Mouse (Mus musculus) E14TG2a.4 (cell line): ENCODE results near the gene Klhdc8b.

ENCODE experiments used
- H3K27me3 ChIP-seq: 2 replicates; pipeline ENCODE4 v1.6.1; 2014; ENCODE audit warnings: low read length, control low read depth; ENCODE audit not compliant: insufficient read depth
- H3K36me3 ChIP-seq: 2 replicates; pipeline ENCODE4 v1.6.1; 2014; ENCODE audit warnings: low read length, control low read depth; ENCODE audit not compliant: insufficient read depth
- H3K4me1 ChIP-seq: replicated peaks from 2 replicates; pipeline ENCODE4 v1.6.1; 2014; ENCODE audit warnings: low read depth, low read length, control low read depth
- H3K4me3 ChIP-seq: replicated peaks from 2 replicates; pipeline ENCODE4 v1.5.1; 2014; ENCODE audit warnings: mild to moderate bottlenecking, low read length
- H3K9me3 ChIP-seq: 2 replicates; pipeline ENCODE4 v1.6.1; 2014; ENCODE audit warnings: low read length, control low read depth
- CTCF ChIP-seq: conservative IDR thresholded peaks from 2 replicates; pipeline ENCODE4 v1.5.1; 2014; ENCODE audit warnings: low read length
- NANOG ChIP-seq: IDR thresholded peaks from 2 replicates; pipeline ENCODE4 v1.6.1; 2014; ENCODE audit warnings: borderline replicate concordance, low read length, mixed read lengths
- POU5F1 ChIP-seq: IDR thresholded peaks from 2 replicates; pipeline ENCODE4 v1.6.1; 2014; ENCODE audit warnings: low read length, borderline replicate concordance

Klhdc8b gene

GRCm38 (mm10) chr9:108493246-108493645 lies 31.9 kb upstream of the Klhdc8b start:
- H3K4me3 ChIP-seq = no peak overlapping the region

GRCm38 (mm10) chr9:108492043-108492750 lies 30.8 kb upstream of the Klhdc8b start:
- peaks cover 66% of the 10 kb centered on the region for H3K36me3 ChIP-seq
- TF ChIP-seq NANOG = no peak
- TF ChIP-seq CTCF = no peak
- no peak for TF ChIP-seq POU5F1
- no peaks in the 10 kb centered on the region for H3K27me3 ChIP-seq
- peak overlapping the region; percentile 96 for H3K4me3 ChIP-seq
- H3K4me1 ChIP-seq = peaks cover 63% of the 10 kb centered on the region
- H3K9me3 ChIP-seq = no peaks in the 10 kb centered on the region

More at GRCm38 (mm10) chr9:108493246-108493645, 31.9 kb upstream of the Klhdc8b start:
- Histone ChIP-seq H3K4me1 (peaks cover 52% of the 10 kb centered on the region), H3K36me3 (peaks cover 72% of the 10 kb centered on the region), H3K9me3 (no peaks in the 10 kb centered on the region), H3K27me3 (no peaks in the 10 kb centered on the region)
- no peak for TF ChIP-seq CTCF
- TF ChIP-seq POU5F1 = no peak

GRCm38 (mm10) chr9:108491286-108491580 lies 29.9 kb upstream of the Klhdc8b start:
- H3K4me1 ChIP-seq = peaks cover 66% of the 10 kb centered on the region
- H3K36me3 ChIP-seq = peaks cover 65% of the 10 kb centered on the region
- H3K4me3 ChIP-seq = peak overlapping the region; percentile 96
- H3K9me3 ChIP-seq = no peaks in the 10 kb centered on the region
- no peaks in the 10 kb centered on the region for H3K27me3 ChIP-seq
- TF ChIP-seq POU5F1 = no peak
- TF ChIP-seq NANOG = no peak
- no peak for TF ChIP-seq CTCF

GRCm38 (mm10) chr9:108490559-108491285 lies 29.3 kb upstream of the Klhdc8b start, which contains the start of gene Usp19:
Gene Usp19 (plus strand): TSS chr9:108490602.
- peaks cover 65% of the 10 kb centered on the region for H3K36me3 ChIP-seq
- TF ChIP-seq POU5F1 = no peak
- TF ChIP-seq CTCF = no peak
- no peak for TF ChIP-seq NANOG
- peaks cover 66% of the 10 kb centered on the region for H3K4me1 ChIP-seq
- no peaks in the 10 kb centered on the region for H3K27me3 ChIP-seq
- H3K9me3 ChIP-seq = no peaks in the 10 kb centered on the region
- peak within 1 kb of the TSS; percentile 96 for H3K4me3 ChIP-seq

GRCm38 (mm10) chr9:108489702-108490558 lies 28.5 kb upstream of the Klhdc8b start:
- peaks cover 65% of the 10 kb centered on the region for H3K36me3 ChIP-seq
- TF ChIP-seq CTCF = no peak
- no peak for TF ChIP-seq NANOG
- TF ChIP-seq POU5F1 = no peak
- peaks cover 68% of the 10 kb centered on the region for H3K4me1 ChIP-seq
- peak overlapping the region; percentile 96 for H3K4me3 ChIP-seq
- H3K9me3 ChIP-seq = no peaks in the 10 kb centered on the region
- no peaks in the 10 kb centered on the region for H3K27me3 ChIP-seq

GRCm38 (mm10) chr9:108489215-108489614 lies 27.8 kb upstream of the Klhdc8b start:
- TF ChIP-seq CTCF (no peak), NANOG (no peak), POU5F1 (no peak)
- H3K27me3 ChIP-seq = no peaks in the 10 kb centered on the region
- peaks cover 63% of the 10 kb centered on the region for H3K4me1 ChIP-seq
- H3K36me3 ChIP-seq = peaks cover 61% of the 10 kb centered on the region
- H3K4me3 ChIP-seq = peak overlapping the region; percentile 96
- H3K9me3 ChIP-seq = no peaks in the 10 kb centered on the region

GRCm38 (mm10) chr9:108488403-108488802 lies 27.0 kb upstream of the Klhdc8b start:
- TF ChIP-seq NANOG (no peak), POU5F1 (no peak), CTCF (no peak)
- Histone ChIP-seq H3K4me3 (peak overlapping the region; percentile 96), H3K36me3 (peaks cover 55% of the 10 kb centered on the region), H3K27me3 (no peaks in the 10 kb centered on the region), H3K9me3 (no peaks in the 10 kb centered on the region), H3K4me1 (peaks cover 68% of the 10 kb centered on the region)

GRCm38 (mm10) chr9:108486973-108487530 lies 25.7 kb upstream of the Klhdc8b start:
- no peak for TF ChIP-seq CTCF
- TF ChIP-seq POU5F1 = no peak
- TF ChIP-seq NANOG = no peak
- peaks cover 53% of the 10 kb centered on the region for H3K36me3 ChIP-seq
- no peaks in the 10 kb centered on the region for H3K9me3 ChIP-seq
- H3K27me3 ChIP-seq = no peaks in the 10 kb centered on the region
- H3K4me1 ChIP-seq = peaks cover 72% of the 10 kb centered on the region
- peak overlapping the region; percentile 96 for H3K4me3 ChIP-seq
